Mouse (Mus musculus): ENCODE measurements around the gene Rab35.

Gene Rab35

GRCm38 (mm10) chr5:115631505-115632357, at the start of gene Rab35:
Gene Rab35, plus strand, starts transcription at chr5:115631908.
- peak; percentile 94 for DNase-seq

GRCm38 (mm10) chr5:115585616-115586015, 46.1 kb upstream of the Rab35 start:
- no peak for DNase-seq

GRCm38 (mm10) chr5:115586166-115586565, 45.5 kb upstream of the Rab35 start:
- no peak for DNase-seq

- DNase-seq, result no peak
Measured at GRCm38 (mm10) chr5:115586780-115587179, 44.9 kb upstream of the Rab35 start.

GRCm38 (mm10) chr5:115591028-115591427, 40.7 kb upstream of the Rab35 start:
- DNase-seq, result no peak

- DNase-seq, result no peak
Measured at GRCm38 (mm10) chr5:115591506-115591905, 40.2 kb upstream of the Rab35 start.

GRCm38 (mm10) chr5:115603561-115603960, 28.1 kb upstream of the Rab35 start:
- no peak for DNase-seq

- no peak for DNase-seq
Measured at GRCm38 (mm10) chr5:115611566-115611965, 20.1 kb upstream of the Rab35 start.

GRCm38 (mm10) chr5:115613332-115613731, 18.4 kb upstream of the Rab35 start:
- no peak for DNase-seq

GRCm38 (mm10) chr5:115614948-115615347, 16.8 kb upstream of the Rab35 start:
- no peak for DNase-seq

- no peak for DNase-seq
Measured at GRCm38 (mm10) chr5:115619690-115620089, 12.0 kb upstream of the Rab35 start.

GRCm38 (mm10) chr5:115622686-115623085, 9.0 kb upstream of the Rab35 start:
- DNase-seq, result no peak

GRCm38 (mm10) chr5:115623694-115624440, 7.8 kb upstream of the Rab35 start:
- no peak for DNase-seq

GRCm38 (mm10) chr5:115626237-115626886, 5.3 kb upstream of the Rab35 start:
- no peak for DNase-seq

GRCm38 (mm10) chr5:115628083-115628482, 3.6 kb upstream of the Rab35 start:
- no peak for DNase-seq

GRCm38 (mm10) chr5:115629672-115630071, 2.0 kb upstream of the Rab35 start:
- no peak for DNase-seq

GRCm38 (mm10) chr5:115630291-115630690, 1.4 kb upstream of the Rab35 start:
- no peak for DNase-seq

GRCm38 (mm10) chr5:115632358-115632714, 628 bp downstream of the Rab35 start:
- DNase-seq, result peak; percentile 50

GRCm38 (mm10) chr5:115633060-115633459, 1.4 kb downstream of the Rab35 start:
- no peak for DNase-seq

GRCm38 (mm10) chr5:115634046-115634445, 2.3 kb downstream of the Rab35 start:
- DNase-seq, result no peak

- no peak for DNase-seq
Measured at GRCm38 (mm10) chr5:115635536-115635935, 3.8 kb downstream of the Rab35 start.

- no peak for DNase-seq
Measured at GRCm38 (mm10) chr5:115644192-115644591, 12.5 kb downstream of the Rab35 start.

GRCm38 (mm10) chr5:115648876-115649275, 17.2 kb downstream of the Rab35 start:
- no peak for DNase-seq

GRCm38 (mm10) chr5:115649699-115650098, 18.0 kb downstream of the Rab35 start:
- no peak for DNase-seq
